Mouse (Mus musculus) forelimb bud, embryonic 11.5 days (tissue): Measurements from ENCODE around the gene Tmem88b.
A peak's percentile ranks its signal among the peaks of the same experiment; 100 is the strongest.
"Not testable (repeated sequence)": the region's sequence is repeated elsewhere in the genome, so short reads cannot be mapped to it uniquely, and the experiment has no call there.

Experiments used
- DNase-seq: peaks from one replicate; pipeline ENCODE4 v3.0.0-alpha.2; 2012; ENCODE audit warnings: low read depth, low spot score

Tmem88b gene

GRCm38 (mm10) chr4:155760613-155761355 lies 24.9 kb downstream of the Tmem88b start, which contains the start of gene Atad3a:
Gene Atad3a, minus strand, starts transcription at chr4:155761093.
- DNase-seq: peak; percentile 99

GRCm38 (mm10) chr4:155759862-155760612 lies 25.6 kb downstream of the Tmem88b start:
- peak; percentile 25 for DNase-seq

GRCm38 (mm10) chr4:155757011-155757410 lies 28.7 kb downstream of the Tmem88b start:
- DNase-seq: no peak

- no peak for DNase-seq
Observed at GRCm38 (mm10) chr4:155746575-155747490, 38.8 kb downstream of the Tmem88b start.

- DNase-seq: no peak
Observed at GRCm38 (mm10) chr4:155746036-155746548, 39.6 kb downstream of the Tmem88b start.

- no peak for DNase-seq
Observed at GRCm38 (mm10) chr4:155745136-155745535, 40.5 kb downstream of the Tmem88b start.

GRCm38 (mm10) chr4:155744474-155744873 lies 41.2 kb downstream of the Tmem88b start:
- no peak for DNase-seq

GRCm38 (mm10) chr4:155742684-155743083 lies 43.0 kb downstream of the Tmem88b start:
- DNase-seq: no peak

GRCm38 (mm10) chr4:155740681-155741080 lies 45.0 kb downstream of the Tmem88b start:
- not testable (repeated sequence) for DNase-seq

GRCm38 (mm10) chr4:155739741-155740636 lies 45.7 kb downstream of the Tmem88b start:
- no peak for DNase-seq

- no peak for DNase-seq
Observed at GRCm38 (mm10) chr4:155739152-155739551, 46.5 kb downstream of the Tmem88b start.

GRCm38 (mm10) chr4:155738262-155738661 lies 47.4 kb downstream of the Tmem88b start:
- no peak for DNase-seq

- DNase-seq: no peak
Observed at GRCm38 (mm10) chr4:155736421-155736820, 49.3 kb downstream of the Tmem88b start.

- DNase-seq: no peak
Observed at GRCm38 (mm10) chr4:155735788-155736187, 49.9 kb downstream of the Tmem88b start.

GRCm38 (mm10) chr4:155734951-155735702 lies 50.5 kb downstream of the Tmem88b start:
- no peak for DNase-seq

- peak; percentile 89 for DNase-seq
Observed at GRCm38 (mm10) chr4:155734350-155734941, 51.2 kb downstream of the Tmem88b start, which contains the start of gene Tmem240. Gene Tmem240, plus strand, starts transcription at chr4:155734800.

- DNase-seq: no peak
Observed at GRCm38 (mm10) chr4:155733267-155733666, 52.4 kb downstream of the Tmem88b start.
